In genomic region chr3:34728282-34728681, GRCm38 (mm10) we compare ENCODE assay signal across 19 mouse cellular contexts.
A peak's percentile ranks its signal among the peaks of the same experiment; 100 is the strongest.
DNase-seq lines count a peak whose midpoint lies in the region; TF ChIP-seq lines count a peak whose summit lies in the region.
"Had no signal": no experiment of that assay in that cellular context is flagged by ENCODE, and none has a peak within 500 bp of the region (broad histone marks: within the 10 kb centered on the region; RNA-seq: fewer than 3 reads in every experiment).

No protein-coding gene starts in this region.

- no peak overlapping the region; the same call in 1 of the 2 replicates for H3K27ac ChIP-seq in ES-Bruce4 (ENCODE audit: insufficient read depth, low read length)

- no peak for TF ChIP-seq CTCF in ES-Bruce4 (IDR thresholded peaks at IDR 0.05; ENCODE audit: low read depth, low read length)

- H3K9ac ChIP-seq in ES-Bruce4 (ENCODE audit: low read depth, poor library complexity, severe bottlenecking), result no peak overlapping the region

- no peaks in the 10 kb centered on the region for H3K9me3 ChIP-seq in ES-Bruce4 (replicated peaks; ENCODE audit: control insufficient read depth, insufficient read depth, low read length, poor library complexity, severe bottlenecking)

- H3K27me3 ChIP-seq in ES-Bruce4 (ENCODE audit: control insufficient read depth, insufficient read depth, low read length, poor library complexity, severe bottlenecking), result no peaks in the 10 kb centered on the region
- H3K27me3 ChIP-seq: CH12.LX, Patski had no signal

- TF ChIP-seq EP300 in ES-Bruce4 (IDR thresholded peaks at IDR 0.05; ENCODE audit: insufficient read depth, low read depth, low read length), result 0 out of 2 replicates have a peak, but pooled peaks have one; percentile 13

- no peaks in the 10 kb centered on the region for H3K4me1 ChIP-seq in ES-Bruce4 (ENCODE audit: control insufficient read depth, insufficient read depth, low read length)

- DNase-seq in R1 (ENCODE audit: low read depth, low spot score), result peak; percentile 58
- DNase-seq in right cerebral cortex, postnatal 4 days, result no peak
- DNase-seq in right cerebral cortex, postnatal 10 days (ENCODE audit: low spot score in 2 of 2), result no peak
- DNase-seq: adrenal gland, adult 2 months; adrenal gland, adult 8-10 months; adrenal gland, postnatal 10 days; adrenal gland, postnatal 14 days; adrenal gland, postnatal 25 days; adrenal gland, postnatal 36 days; B cell, adult 2 months; cerebellum, adult 11 months; cerebellum, adult 11-12 months; cerebellum, adult 18-20 months; cerebellum, adult 2 months; cerebellum, adult 8-10 months had no signal

- H3K4me3 ChIP-seq in ES-Bruce4 (ENCODE audit: low read depth, low read length), result no peak overlapping the region

- TF ChIP-seq POLR2A in ES-Bruce4 (IDR thresholded peaks at IDR 0.05; ENCODE audit: insufficient read depth, low read length), result no peak

- no peaks in the 10 kb centered on the region for H3K36me3 ChIP-seq in ES-Bruce4 (ENCODE audit: control insufficient read depth, insufficient read depth, low read length, poor library complexity, severe bottlenecking)
- H3K36me3 ChIP-seq: G1E had no signal
